Mouse (Mus musculus): Measurements from ENCODE around the gene BC030499.

GRCm38 (mm10) chr11:78318411-78318810, 27.8 kb downstream of the BC030499 start:
- TF ChIP-seq CTCF (IDR thresholded peaks at IDR 0.05; ENCODE audit: low read depth, low read length): no peak
- no peak for TF ChIP-seq POLR2AphosphoS5 (IDR thresholded peaks at IDR 0.05; ENCODE audit: insufficient replicate concordance, low read depth, low read length)
- no peak for TF ChIP-seq GATA1 (IDR thresholded peaks at IDR 0.05; ENCODE audit: borderline replicate concordance, low read length)
- no peak for TF ChIP-seq TAL1 (conservative IDR thresholded peaks at IDR 0.05; ENCODE audit: low read depth, low read length)
